Mouse (Mus musculus) lung, embryonic 16.5 days (tissue): ENCODE measurements around the gene Myh3. TPM values are rescaled to one million over a fixed set of nuclear protein-coding genes. Genes with fewer than 3 reads are reported as not detected.
"Not testable (repeated sequence)": the region's sequence is repeated elsewhere in the genome, so short reads cannot be mapped to it uniquely, and the experiment has no call there.

Experiments used
- ATAC-seq: fragments of 200-750 bp; cut with Nextera tagmentation; 2 replicates; pipeline ENCODE4 v1.8.0; 2017; ENCODE audit warnings: low read depth, mild to moderate bottlenecking, moderate library complexity
- H3K27ac ChIP-seq: fragments of 300-500 bp; sonication (generic); 2 replicates; pipeline ENCODE4 v1.5.1; 2014; ENCODE audit warnings: mild to moderate bottlenecking, control low read depth, low read length
- H3K27me3 ChIP-seq: fragments of 300-500 bp; sonication (generic); 2 replicates; pipeline ENCODE4 v1.6.1; 2014; ENCODE audit warnings: low read depth, low read length, mixed read lengths; ENCODE audit not compliant: control insufficient read depth, insufficient read depth
- H3K36me3 ChIP-seq: fragments of 300-500 bp; sonication (generic); 2 replicates; pipeline ENCODE4 v1.6.1; 2014; ENCODE audit warnings: low read length; ENCODE audit not compliant: control insufficient read depth, insufficient read depth
- H3K4me1 ChIP-seq: fragments of 300-500 bp; sonication (generic); replicated peaks from 2 replicates; pipeline ENCODE4 v1.6.1; 2014; ENCODE audit warnings: low read length, mixed read lengths; ENCODE audit not compliant: control insufficient read depth, insufficient read depth
- H3K4me2 ChIP-seq: fragments of 300-500 bp; sonication (generic); 2 replicates; pipeline ENCODE4 v1.6.1; 2014; ENCODE audit warnings: low read depth, low read length, control low read depth
- H3K4me3 ChIP-seq: fragments of 300-500 bp; sonication (generic); 2 replicates; pipeline ENCODE4 v1.5.1; 2014; ENCODE audit warnings: mild to moderate bottlenecking, low read length, control low read depth
- H3K9ac ChIP-seq: fragments of 300-500 bp; sonication (generic); 2 replicates; pipeline ENCODE4 v1.6.1; 2014; ENCODE audit warnings: low read length, control low read depth
- H3K9me3 ChIP-seq: fragments of 300-500 bp; sonication (generic); 2 replicates; pipeline ENCODE4 v1.6.1; 2016; ENCODE audit warnings: low read length; ENCODE audit not compliant: control insufficient read depth
- WGBS: fragments of 180-500 bp; shearing (Covaris S2); extraction: QIAGEN DNeasy Blood & Tissue Kit; methylation state at CpG from one replicate; pipeline ENCODE4 v1.1.7; 2014; 5-methylcytosine and 5-hydroxymethylcytosine counted together
- polyA plus RNA-seq: library from polyadenylated mRNA; unstranded; fragments of >200 nt; fragmentation: Nextera tagmentation; extraction: Ambion mirVana; gene quantifications from 2 replicates; pipeline ENCODE4 v1.2.1, GENCODE M21; 2015

Gene Myh3
- polyA plus RNA-seq, 1 experiment from 2014 or later = 7.1 TPM

DNA sequence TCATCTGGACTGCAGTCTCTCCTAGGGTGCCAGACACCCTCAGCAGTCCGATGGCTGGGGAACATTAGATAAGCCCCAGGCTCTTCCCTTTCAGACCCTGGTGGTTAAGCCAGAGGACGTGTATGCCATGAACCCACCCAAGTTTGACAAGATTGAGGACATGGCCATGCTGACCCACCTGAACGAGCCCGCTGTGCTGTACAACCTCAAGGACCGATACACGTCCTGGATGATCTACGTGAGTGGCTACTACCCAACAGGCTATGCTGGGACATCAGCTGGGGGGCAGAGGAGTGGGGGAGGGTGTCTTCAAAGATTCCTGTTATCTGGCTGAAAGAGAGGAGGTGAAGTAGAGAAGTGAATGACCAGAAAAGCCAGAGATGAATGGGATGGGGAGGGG is 4.1 kb downstream of the Myh3 start:
- no peak for ATAC-seq
- Histone ChIP-seq H3K9ac (no peak overlapping the region), H3K4me1 (no peaks in the 10 kb centered on the region), H3K27ac (no peak overlapping the region), H3K36me3 (no peaks in the 10 kb centered on the region), H3K4me2 (no peak overlapping the region), H3K9me3 (no peaks in the 10 kb centered on the region), H3K27me3 (peaks cover 16% of the 10 kb centered on the region; the same call in 1 of the 2 replicates), H3K4me3 (no peak overlapping the region)
- WGBS = 78% methylated on average over 7 of the region's 7 CpGs

DNA sequence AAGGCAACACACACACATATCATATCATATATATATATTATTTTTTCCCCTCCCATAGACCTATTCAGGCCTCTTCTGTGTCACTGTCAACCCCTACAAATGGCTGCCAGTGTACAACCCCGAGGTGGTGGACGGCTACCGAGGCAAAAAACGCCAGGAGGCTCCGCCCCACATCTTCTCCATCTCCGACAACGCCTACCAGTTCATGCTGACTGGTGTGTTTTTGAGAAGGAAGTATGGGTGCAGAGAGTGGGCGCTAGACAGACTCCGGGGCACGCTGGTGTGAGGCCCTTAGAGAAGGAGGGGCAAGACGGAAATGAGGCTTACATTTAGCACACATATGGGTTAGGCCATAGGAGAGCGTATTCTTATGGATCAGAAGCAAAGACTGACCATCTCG is 4.7 kb downstream of the Myh3 start:
- no peak overlapping the region for H3K4me3 ChIP-seq
- H3K27me3 ChIP-seq = peaks cover 16% of the 10 kb centered on the region; the same call in 1 of the 2 replicates
- no peak overlapping the region for H3K27ac ChIP-seq
- WGBS = 72% methylated on average over 13 of the region's 13 CpGs
- no peak overlapping the region for H3K4me2 ChIP-seq
- H3K9ac ChIP-seq = no peak overlapping the region
- H3K4me1 ChIP-seq = no peaks in the 10 kb centered on the region
- no peaks in the 10 kb centered on the region for H3K36me3 ChIP-seq
- no peak for ATAC-seq
- no peaks in the 10 kb centered on the region for H3K9me3 ChIP-seq

DNA sequence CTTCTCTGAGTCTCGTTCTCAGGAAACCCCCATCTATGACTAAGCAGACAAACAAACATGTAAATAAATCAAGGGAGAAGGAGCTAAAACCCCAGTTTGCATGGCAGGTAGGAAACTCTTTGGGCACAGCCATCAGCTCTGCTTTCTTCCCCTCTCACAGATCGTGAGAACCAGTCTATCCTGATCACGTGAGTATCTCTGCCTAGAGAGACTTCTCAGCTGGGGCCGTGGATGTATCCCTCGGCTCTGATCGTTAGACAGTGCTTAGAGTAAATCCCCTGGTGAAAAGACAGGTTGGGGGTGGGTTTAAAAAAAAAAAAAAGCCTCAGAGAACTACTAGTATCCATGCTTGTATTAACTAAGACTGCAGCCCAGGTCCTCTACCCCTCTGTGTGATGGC is 5.1 kb downstream of the Myh3 start:
- WGBS = 64% methylated on average over 6 of the region's 6 CpGs
- no peak overlapping the region for H3K4me2 ChIP-seq
- H3K27ac ChIP-seq = no peak overlapping the region
- H3K4me1 ChIP-seq = no peaks in the 10 kb centered on the region
- H3K9me3 ChIP-seq = no peaks in the 10 kb centered on the region
- peaks cover 16% of the 10 kb centered on the region; the same call in 1 of the 2 replicates for H3K27me3 ChIP-seq
- H3K36me3 ChIP-seq = no peaks in the 10 kb centered on the region
- no peak overlapping the region for H3K9ac ChIP-seq
- no peak for ATAC-seq
- H3K4me3 ChIP-seq = no peak overlapping the region

- no peaks in the 10 kb centered on the region for H3K36me3 ChIP-seq
- H3K4me3 ChIP-seq = no peak overlapping the region
- peaks cover 16% of the 10 kb centered on the region; the same call in 1 of the 2 replicates for H3K27me3 ChIP-seq
- H3K9ac ChIP-seq = no peak overlapping the region
- no peak overlapping the region for H3K4me2 ChIP-seq
- no peaks in the 10 kb centered on the region for H3K9me3 ChIP-seq
- H3K4me1 ChIP-seq = no peaks in the 10 kb centered on the region
- 38% methylated on average over 32 of the region's 32 CpGs for WGBS
- H3K27ac ChIP-seq = no peak overlapping the region
- ATAC-seq = no peak
These were observed 5.7 kb downstream of the Myh3 start for GRCm38 (mm10) chr11:67083712-67084340.

DNA sequence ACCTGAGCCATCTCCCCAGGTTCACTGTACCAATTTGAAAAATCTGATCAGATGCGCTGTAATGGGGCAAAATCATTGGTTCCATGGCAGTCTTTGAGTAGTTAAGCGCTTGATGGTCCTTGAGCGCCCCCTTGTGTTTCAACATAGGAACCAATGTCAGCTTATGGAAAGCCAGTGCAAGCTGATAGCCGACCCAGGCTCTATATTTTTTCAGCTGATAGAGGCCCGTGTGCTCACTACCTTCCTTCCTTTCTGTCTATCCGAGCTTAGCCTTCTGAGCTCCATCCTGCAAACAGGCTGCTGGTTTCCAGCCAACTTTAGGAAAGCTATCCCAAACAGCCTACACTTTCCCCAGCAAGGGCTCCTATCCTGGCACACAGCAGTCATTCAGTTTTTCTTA is 7.4 kb downstream of the Myh3 start:
- Histone ChIP-seq H3K4me1 (no peaks in the 10 kb centered on the region), H3K27me3 (peaks cover 16% of the 10 kb centered on the region; the same call in 1 of the 2 replicates), H3K4me2 (no peak overlapping the region), H3K9me3 (no peaks in the 10 kb centered on the region), H3K27ac (no peak overlapping the region), H3K36me3 (no peaks in the 10 kb centered on the region), H3K4me3 (no peak overlapping the region), H3K9ac (no peak overlapping the region)
- ATAC-seq = no peak
- WGBS = 3% methylated on average over 6 of the region's 6 CpGs

- Histone ChIP-seq H3K4me3 (no peak overlapping the region), H3K27me3 (peaks cover 16% of the 10 kb centered on the region; the same call in 1 of the 2 replicates), H3K4me1 (no peaks in the 10 kb centered on the region), H3K9ac (no peak overlapping the region), H3K4me2 (no peak overlapping the region), H3K36me3 (no peaks in the 10 kb centered on the region), H3K27ac (no peak overlapping the region), H3K9me3 (no peaks in the 10 kb centered on the region)
- WGBS = 36% methylated on average over 9 of the region's 9 CpGs
- ATAC-seq = no peak
These were observed 8.5 kb downstream of the Myh3 start for GRCm38 (mm10) chr11:67086467-67087164.

DNA sequence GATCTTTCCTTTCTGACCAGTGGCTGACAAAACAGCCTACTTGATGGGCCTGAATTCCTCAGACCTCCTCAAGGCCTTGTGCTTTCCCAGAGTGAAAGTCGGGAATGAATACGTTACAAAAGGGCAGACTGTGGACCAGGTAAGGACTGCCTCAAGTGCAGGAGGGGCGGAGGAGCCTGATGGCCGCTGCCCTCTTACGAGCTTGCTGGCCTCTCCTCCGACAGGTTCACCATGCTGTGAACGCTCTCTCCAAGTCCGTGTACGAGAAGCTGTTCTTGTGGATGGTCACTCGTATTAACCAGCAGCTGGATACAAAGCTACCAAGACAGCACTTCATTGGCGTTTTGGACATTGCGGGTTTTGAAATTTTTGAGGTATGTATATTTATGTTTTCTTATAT is 9.1 kb downstream of the Myh3 start:
- Histone ChIP-seq H3K36me3 (no peaks in the 10 kb centered on the region), H3K4me1 (no peaks in the 10 kb centered on the region), H3K4me2 (no peak overlapping the region), H3K9ac (no peak overlapping the region), H3K4me3 (no peak overlapping the region), H3K9me3 (no peaks in the 10 kb centered on the region), H3K27me3 (peaks cover 16% of the 10 kb centered on the region; the same call in 1 of the 2 replicates), H3K27ac (no peak overlapping the region)
- ATAC-seq = no peak
- WGBS = 73% methylated on average over 12 of the region's 12 CpGs

DNA sequence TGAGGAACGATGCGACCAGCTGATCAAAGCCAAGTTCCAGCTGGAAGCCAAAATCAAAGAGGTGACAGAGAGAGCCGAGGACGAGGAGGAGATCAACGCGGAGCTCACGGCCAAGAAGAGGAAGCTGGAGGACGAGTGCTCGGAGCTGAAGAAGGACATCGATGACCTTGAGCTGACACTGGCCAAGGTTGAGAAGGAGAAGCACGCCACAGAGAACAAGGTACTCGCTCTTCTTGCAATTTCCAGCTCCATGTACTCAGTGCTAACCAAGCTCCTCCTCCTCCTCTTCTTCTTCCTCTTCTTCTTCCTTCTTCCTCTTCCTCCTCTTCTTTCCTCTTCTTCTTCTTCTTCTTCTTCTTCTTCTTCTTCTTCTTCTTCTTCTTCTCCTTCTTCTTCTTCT is 14.3 kb downstream of the Myh3 start:
- H3K4me1 ChIP-seq, ATAC-seq, H3K27me3 ChIP-seq, H3K4me2 ChIP-seq, H3K36me3 ChIP-seq, H3K27ac ChIP-seq, H3K4me3 ChIP-seq, H3K9me3 ChIP-seq, H3K9ac ChIP-seq: not testable (repeated sequence)
- WGBS = 80% methylated on average over 12 of the region's 12 CpGs

DNA sequence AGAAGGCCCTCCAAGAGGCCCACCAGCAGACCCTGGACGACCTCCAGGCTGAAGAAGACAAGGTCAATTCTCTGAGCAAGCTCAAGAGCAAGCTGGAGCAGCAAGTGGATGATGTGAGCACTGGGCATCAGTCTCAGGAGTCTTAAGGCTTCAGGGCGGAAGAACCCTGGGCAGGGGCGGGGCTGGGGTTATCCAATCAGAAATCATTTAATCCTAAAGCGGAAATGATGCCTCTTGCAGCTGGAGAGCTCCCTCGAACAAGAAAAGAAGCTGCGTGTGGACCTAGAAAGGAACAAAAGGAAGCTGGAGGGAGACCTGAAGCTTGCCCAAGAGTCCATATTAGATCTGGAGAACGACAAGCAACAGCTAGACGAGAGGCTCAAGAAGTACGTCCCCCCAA is 15.1 kb downstream of the Myh3 start:
- Histone ChIP-seq H3K4me2 (no peak overlapping the region), H3K4me1 (no peaks in the 10 kb centered on the region), H3K27ac (no peak overlapping the region), H3K4me3 (no peak overlapping the region), H3K36me3 (no peaks in the 10 kb centered on the region), H3K27me3 (no peaks in the 10 kb centered on the region), H3K9ac (no peak overlapping the region), H3K9me3 (no peaks in the 10 kb centered on the region)
- 71% methylated on average over 9 of the region's 9 CpGs for WGBS
- no peak for ATAC-seq
